Mouse (Mus musculus): ENCODE data around the gene Tcp11l2. TPM values are rescaled to one million over a fixed set of nuclear protein-coding genes. Genes with fewer than 3 reads are reported as not detected.

Gene Tcp11l2
- total RNA-seq, 1 experiment: 2.8 TPM

GRCm38 (mm10) chr10:84640861-84641260 lies 64.4 kb downstream of the Tcp11l2 start:
- Histone ChIP-seq H3K36me3 (ENCODE audit: control insufficient read depth, insufficient read depth, low read length, poor library complexity, severe bottlenecking) (peaks cover 28% of the 10 kb centered on the region), H3K9ac (ENCODE audit: insufficient read depth, low read depth, low read length, poor library complexity, severe bottlenecking) (no peak overlapping the region), H3K27ac (ENCODE audit: insufficient read depth, low read depth, low read length, poor library complexity, severe bottlenecking) (no peak overlapping the region), H3K4me3 (ENCODE audit: insufficient read depth in 1 of 2, low read depth in 1 of 2, low read length in 2 of 2, poor library complexity in 1 of 2, severe bottlenecking in 1 of 2) (no peak overlapping the region), H3K4me1 (ENCODE audit: control insufficient read depth in 2 of 2, insufficient read depth in 2 of 2, low read length in 2 of 2, poor library complexity in 1 of 2) (peaks cover 3 to 4% of the 10 kb centered on the region in 2 experiments; a peak in 2 of 4 replicates), H3K9me3 (ENCODE audit: control insufficient read depth, insufficient read depth, low read depth, low read length) (no peaks in the 10 kb centered on the region)
- no peak for DNase-seq (ENCODE audit: low read depth, low spot score)
- in situ Hi-C loops (cut with MboI; ENCODE audit: low sequenced_read_pairs in 2 of 2, unreplicated experiment in 2 of 2): no loop called here
- no peak for TF ChIP-seq ZC3H11A (IDR thresholded peaks at IDR 0.05; ENCODE audit: borderline replicate concordance, low read depth, low read length)
- no peak for TF ChIP-seq ZNF384 (IDR thresholded peaks at IDR 0.05; ENCODE audit: low read depth, low read length)
- no peak for TF ChIP-seq MAFK (IDR thresholded peaks at IDR 0.05; ENCODE audit: insufficient read depth, low read depth, low read length)
- TF ChIP-seq CHD2 (IDR thresholded peaks at IDR 0.05; ENCODE audit: low read depth, low read length): no peak
- no peak for TF ChIP-seq HCFC1 (IDR thresholded peaks at IDR 0.05; ENCODE audit: borderline replicate concordance, insufficient read depth, low read length)

GRCm38 (mm10) chr10:84641576-84641975 lies 65.2 kb downstream of the Tcp11l2 start:
- Histone ChIP-seq H3K9ac (ENCODE audit: insufficient read depth, low read depth, low read length, poor library complexity, severe bottlenecking) (no peak overlapping the region), H3K4me1 (ENCODE audit: control insufficient read depth in 2 of 2, insufficient read depth in 2 of 2, low read length in 2 of 2, poor library complexity in 1 of 2) (peaks cover 3 to 4% of the 10 kb centered on the region in 2 experiments; a peak in 2 of 4 replicates), H3K27ac (ENCODE audit: insufficient read depth, low read depth, low read length, poor library complexity, severe bottlenecking) (no peak overlapping the region), H3K9me3 (ENCODE audit: control insufficient read depth, insufficient read depth, low read depth, low read length) (no peaks in the 10 kb centered on the region), H3K4me3 (ENCODE audit: insufficient read depth in 1 of 2, low read depth in 1 of 2, low read length in 2 of 2, poor library complexity in 1 of 2, severe bottlenecking in 1 of 2) (no peak overlapping the region), H3K36me3 (ENCODE audit: control insufficient read depth, insufficient read depth, low read length, poor library complexity, severe bottlenecking) (peaks cover 29% of the 10 kb centered on the region)
- in situ Hi-C loops (cut with MboI; ENCODE audit: low sequenced_read_pairs in 2 of 2, unreplicated experiment in 2 of 2): no loop called here
- TF ChIP-seq HCFC1 (IDR thresholded peaks at IDR 0.05; ENCODE audit: borderline replicate concordance, insufficient read depth, low read length) (no peak), ZC3H11A (IDR thresholded peaks at IDR 0.05; ENCODE audit: borderline replicate concordance, low read depth, low read length) (no peak), CHD2 (IDR thresholded peaks at IDR 0.05; ENCODE audit: low read depth, low read length) (no peak), ZNF384 (IDR thresholded peaks at IDR 0.05; ENCODE audit: low read depth, low read length) (no peak), MAFK (IDR thresholded peaks at IDR 0.05; ENCODE audit: insufficient read depth, low read depth, low read length) (no peak)
- DNase-seq (ENCODE audit: low read depth, low spot score): no peak

GRCm38 (mm10) chr10:84645940-84646339 lies 69.5 kb downstream of the Tcp11l2 start:
- no peaks in the 10 kb centered on the region for H3K9me3 ChIP-seq (ENCODE audit: control insufficient read depth, insufficient read depth, low read depth, low read length)
- in situ Hi-C loops (cut with MboI; ENCODE audit: low sequenced_read_pairs in 2 of 2, unreplicated experiment in 2 of 2): no loop called here
- no peak overlapping the region for H3K9ac ChIP-seq (ENCODE audit: insufficient read depth, low read depth, low read length, poor library complexity, severe bottlenecking)
- H3K27ac ChIP-seq (ENCODE audit: insufficient read depth, low read depth, low read length, poor library complexity, severe bottlenecking): no peak overlapping the region
- no peak for DNase-seq (ENCODE audit: low read depth, low spot score)
- peaks cover 22% of the 10 kb centered on the region for H3K36me3 ChIP-seq (ENCODE audit: control insufficient read depth, insufficient read depth, low read length, poor library complexity, severe bottlenecking)
- no peaks in the 10 kb centered on the region; a peak in 1 of 4 replicates for H3K4me1 ChIP-seq (ENCODE audit: control insufficient read depth in 2 of 2, insufficient read depth in 2 of 2, low read length in 2 of 2, poor library complexity in 1 of 2)
- no peak overlapping the region for H3K4me3 ChIP-seq (ENCODE audit: insufficient read depth in 1 of 2, low read depth in 1 of 2, low read length in 2 of 2, poor library complexity in 1 of 2, severe bottlenecking in 1 of 2)
- TF ChIP-seq CHD2 (IDR thresholded peaks at IDR 0.05; ENCODE audit: low read depth, low read length): no peak
- TF ChIP-seq ZC3H11A (IDR thresholded peaks at IDR 0.05; ENCODE audit: borderline replicate concordance, low read depth, low read length): no peak
- TF ChIP-seq ZNF384 (IDR thresholded peaks at IDR 0.05; ENCODE audit: low read depth, low read length): no peak
- TF ChIP-seq HCFC1 (IDR thresholded peaks at IDR 0.05; ENCODE audit: borderline replicate concordance, insufficient read depth, low read length): no peak
- TF ChIP-seq MAFK (IDR thresholded peaks at IDR 0.05; ENCODE audit: insufficient read depth, low read depth, low read length): no peak

- Histone ChIP-seq H3K4me3 (ENCODE audit: insufficient read depth in 1 of 2, low read depth in 1 of 2, low read length in 2 of 2, poor library complexity in 1 of 2, severe bottlenecking in 1 of 2) (no peak overlapping the region), H3K36me3 (ENCODE audit: control insufficient read depth, insufficient read depth, low read length, poor library complexity, severe bottlenecking) (peaks cover 22% of the 10 kb centered on the region), H3K9me3 (ENCODE audit: control insufficient read depth, insufficient read depth, low read depth, low read length) (no peaks in the 10 kb centered on the region), H3K9ac (ENCODE audit: insufficient read depth, low read depth, low read length, poor library complexity, severe bottlenecking) (no peak overlapping the region), H3K4me1 (ENCODE audit: control insufficient read depth in 2 of 2, insufficient read depth in 2 of 2, low read length in 2 of 2, poor library complexity in 1 of 2) (no peaks in the 10 kb centered on the region; a peak in 1 of 4 replicates), H3K27ac (ENCODE audit: insufficient read depth, low read depth, low read length, poor library complexity, severe bottlenecking) (no peak overlapping the region; the same call in 1 of the 2 replicates)
- in situ Hi-C loops (cut with MboI; ENCODE audit: low sequenced_read_pairs in 2 of 2, unreplicated experiment in 2 of 2): no loop called here
- no peak for DNase-seq (ENCODE audit: low read depth, low spot score)
- TF ChIP-seq CHD2 (IDR thresholded peaks at IDR 0.05; ENCODE audit: low read depth, low read length) (no peak), ZC3H11A (IDR thresholded peaks at IDR 0.05; ENCODE audit: borderline replicate concordance, low read depth, low read length) (no peak), ZNF384 (IDR thresholded peaks at IDR 0.05; ENCODE audit: low read depth, low read length) (no peak), MAFK (IDR thresholded peaks at IDR 0.05; ENCODE audit: insufficient read depth, low read depth, low read length) (no peak), HCFC1 (IDR thresholded peaks at IDR 0.05; ENCODE audit: borderline replicate concordance, insufficient read depth, low read length) (no peak)
Measured at GRCm38 (mm10) chr10:84646506-84647102, 70.2 kb downstream of the Tcp11l2 start.

Data from ES-E14 (cell line).